Mouse (Mus musculus) layer of hippocampus, adult 18-20 months (tissue): Measurements from ENCODE around the gene Igfbp5. TPM values are rescaled to one million over a fixed set of nuclear protein-coding genes. Genes with fewer than 3 reads are reported as not detected.
A peak's percentile ranks its signal among the peaks of the same experiment; 100 is the strongest.

Source experiments
- DNase-seq, 2 experiments: peaks; one replicate each; pipeline ENCODE4 v3.0.0; 2022; ENCODE audit warnings: low spot score in 2 of 2
- long read RNA-seq: library from polyadenylated mRNA; stranded (forward); transcript quantifications from one replicate; pipeline ENCODE4 v2.0.0, GENCODE M21; 2021
- total RNA-seq, 2 experiments: library from RNA; stranded (reverse); gene quantifications; 2 replicates each; pipeline ENCODE4 v1.2.3; 2021

Gene Igfbp5
- total RNA-seq = 10 to 100 TPM; 77.4 to 83.5 TPM
- long read RNA-seq, full-length matches to known transcripts = 63 of 96 reads
- long read RNA-seq, partial matches to known transcripts = 2 of 96 reads
- long read RNA-seq, other reads (novel, unspliced or antisense) = 31 of 96 reads

- DNase-seq = peak in 1 of 2 experiments; percentile 76
Measured at GRCm38 (mm10) chr1:72874287-72875211, at the start of gene Igfbp5. Igfbp5 (minus strand) TSS chr1:72874884.

GRCm38 (mm10) chr1:72914815-72915214, 40.1 kb upstream of the Igfbp5 start:
- DNase-seq = peak in 1 of 2 experiments; percentile 45

GRCm38 (mm10) chr1:72913073-72913472, 38.4 kb upstream of the Igfbp5 start:
- no peak for DNase-seq

- DNase-seq = no peak
Measured at GRCm38 (mm10) chr1:72895821-72896220, 21.1 kb upstream of the Igfbp5 start.

GRCm38 (mm10) chr1:72887910-72888309, 13.2 kb upstream of the Igfbp5 start:
- DNase-seq = no peak

- DNase-seq = no peak
Measured at GRCm38 (mm10) chr1:72885819-72886169, 11.1 kb upstream of the Igfbp5 start.

- DNase-seq = no peak
Measured at GRCm38 (mm10) chr1:72885111-72885818, 10.6 kb upstream of the Igfbp5 start.

GRCm38 (mm10) chr1:72879319-72879634, 4.6 kb upstream of the Igfbp5 start:
- DNase-seq = no peak

- no peak for DNase-seq
Measured at GRCm38 (mm10) chr1:72878473-72879318, 4.0 kb upstream of the Igfbp5 start.

GRCm38 (mm10) chr1:72877892-72878291, 3.2 kb upstream of the Igfbp5 start:
- peak in 1 of 2 experiments; percentile 84 for DNase-seq

- DNase-seq = peak in 1 of 2 experiments; percentile 62
Measured at GRCm38 (mm10) chr1:72876111-72876510, 1.4 kb upstream of the Igfbp5 start.

- DNase-seq = no peak
Measured at GRCm38 (mm10) chr1:72875708-72876107, 1.0 kb upstream of the Igfbp5 start.

- DNase-seq = peak in 1 of 2 experiments; percentile 65
Measured at GRCm38 (mm10) chr1:72873511-72874286, 985 bp downstream of the Igfbp5 start.

- no peak for DNase-seq
Measured at GRCm38 (mm10) chr1:72873078-72873477, 1.6 kb downstream of the Igfbp5 start.

GRCm38 (mm10) chr1:72872521-72872920, 2.2 kb downstream of the Igfbp5 start:
- DNase-seq = peak; percentile 62 to 81

GRCm38 (mm10) chr1:72871697-72872411, 2.8 kb downstream of the Igfbp5 start:
- DNase-seq = peak; percentile 62 to 77

- no peak for DNase-seq
Measured at GRCm38 (mm10) chr1:72871337-72871696, 3.4 kb downstream of the Igfbp5 start.

- peak; percentile 90 to 94 for DNase-seq
Measured at GRCm38 (mm10) chr1:72870615-72871336, 3.9 kb downstream of the Igfbp5 start.
